Mouse (Mus musculus) heart, postnatal 0 days (tissue): ENCODE measurements at regions not wholly inside any gene's neighbourhood (a gene's known extent, or its start where the extent isn't known, plus 50 kb on each side); places are given as distances from the start of the nearest gene placed in this dataset.
"Not testable (repeated sequence)": the region's sequence is repeated elsewhere in the genome, so short reads cannot be mapped to it uniquely, and the experiment has no call there.

Experiments used
- CTCF ChIP-seq: IDR thresholded peaks from 2 replicates; pipeline ENCODE4 v1.5.1; 2016; ENCODE audit warnings: antibody characterized with exemption, control low read depth, low read depth
- EP300 ChIP-seq: IDR thresholded peaks from 2 replicates; pipeline ENCODE4 v1.6.1; 2016; ENCODE audit warnings: antibody characterized with exemption, low read depth

DNA sequence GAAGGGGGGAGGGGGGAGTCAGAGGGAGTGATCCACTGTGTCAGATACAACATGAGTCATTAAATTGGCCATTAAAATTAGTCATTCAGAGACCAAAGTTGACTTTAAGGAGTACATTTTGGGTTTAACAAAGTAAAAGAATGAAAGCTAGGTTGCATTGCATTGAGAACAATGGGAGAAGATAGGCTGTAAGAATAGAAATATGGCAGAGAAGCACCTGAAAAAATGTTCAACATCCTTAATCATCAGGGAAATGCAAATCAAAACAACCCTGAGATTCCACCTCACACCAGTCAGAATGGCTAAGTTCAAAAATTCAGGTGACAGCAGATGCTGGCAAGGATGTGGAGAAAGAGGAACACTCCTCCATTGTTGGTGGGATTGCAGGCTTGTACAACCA, 202.0 kb upstream of the Zpld1 start:
- not testable (repeated sequence) for TF ChIP-seq EP300, CTCF
